8 mouse cellular contexts compared by ENCODE assay signal in genomic region chr12:59039971-59040844, GRCm38 (mm10). TPM values are rescaled to one million over a fixed set of nuclear protein-coding genes. Genes with fewer than 3 reads are reported as not detected.
DNase-seq lines count a peak whose midpoint lies in the region; ATAC-seq and TF ChIP-seq lines count a peak whose summit lies in the region.

No protein-coding gene starts in this region.

- DNase-seq in CH12.LX (ENCODE audit: extremely low read depth) = peak; percentile 99
- peak; percentile 29 for DNase-seq in adrenal gland, adult 8-10 months
- DNase-seq in fibroblast of lung, adult 2 months (ENCODE audit: low read depth) = peak; percentile 46
- peak; percentile 76 for DNase-seq in limb, embryonic 11.5 days (ENCODE audit: low spot score)
- DNase-seq in midbrain, embryonic 11.5 days (ENCODE audit: low spot score, missing footprints) = peak; percentile 98
- no peak for DNase-seq in layer of hippocampus, postnatal 14 days (ENCODE audit: low spot score in 2 of 2)

- peak overlapping the region; percentile 8 for H3K9ac ChIP-seq in CH12.LX (ENCODE audit: insufficient read depth, low read depth)
- no peak overlapping the region for H3K9ac ChIP-seq in limb, embryonic 11.5 days (ENCODE audit: low read length)
- H3K9ac ChIP-seq in midbrain, embryonic 11.5 days (ENCODE audit: low read length) = peak overlapping the region; percentile 42; the same call in 1 of the 2 replicates
- no peak overlapping the region for H3K9ac ChIP-seq in stomach, embryonic 15.5 days

- TF ChIP-seq CTCF in CH12.LX (conservative IDR thresholded peaks at IDR 0.05 in 1 of 2, IDR thresholded peaks at IDR 0.05 in 1 of 2; ENCODE audit: low read depth in 2 of 2, low read length in 2 of 2) = no peak

- no peaks in the 10 kb centered on the region for H3K79me2 ChIP-seq in CH12.LX (replicated peaks; ENCODE audit: control insufficient read depth, extremely low read depth, insufficient read depth, poor library complexity, severe bottlenecking)

- in situ Hi-C loops in CH12.LX (cut with MboI; ENCODE audit: low pct_ligation_motif_present, low pct_unique_long_range_greater_than_20kb, low sequenced_read_pairs) = no loop called here

- TF ChIP-seq POLR2A in CH12.LX (IDR thresholded peaks at IDR 0.05; ENCODE audit: low read depth, low read length) = peak; percentile 98

- H3K4me2 ChIP-seq in CH12.LX (ENCODE audit: insufficient read depth, low read depth, poor library complexity, severe bottlenecking) = peak overlapping the region; percentile 63; the same call in 1 of the 2 replicates
- 0 out of 2 replicates have a peak overlapping the region, but pooled peaks have one; percentile 8 for H3K4me2 ChIP-seq in limb, embryonic 11.5 days (ENCODE audit: low read depth, severe bottlenecking)
- peak overlapping the region; percentile 35 for H3K4me2 ChIP-seq in midbrain, embryonic 11.5 days
- H3K4me2 ChIP-seq in stomach, embryonic 15.5 days = peak overlapping the region; percentile 28

- H3K4me1 ChIP-seq in CH12.LX (ENCODE audit: control insufficient read depth in 1 of 2, insufficient read depth in 2 of 2) = peaks cover 5 to 36% of the 10 kb centered on the region in 2 experiments; a peak in 3 of 4 replicates
- H3K4me1 ChIP-seq in limb, embryonic 11.5 days (ENCODE audit: control insufficient read depth, insufficient read depth, low read length) = no peaks in the 10 kb centered on the region
- H3K4me1 ChIP-seq in midbrain, embryonic 11.5 days (ENCODE audit: control insufficient read depth, insufficient read depth, low read length) = no peaks in the 10 kb centered on the region
- H3K4me1 ChIP-seq in stomach, embryonic 15.5 days = no peaks in the 10 kb centered on the region

- H3K27me3 ChIP-seq in CH12.LX (replicated peaks) = no peaks in the 10 kb centered on the region
- no peaks in the 10 kb centered on the region for H3K27me3 ChIP-seq in limb, embryonic 11.5 days (ENCODE audit: control insufficient read depth, insufficient read depth, low read length)
- H3K27me3 ChIP-seq in midbrain, embryonic 11.5 days (ENCODE audit: control insufficient read depth, insufficient read depth, low read length) = no peaks in the 10 kb centered on the region
- H3K27me3 ChIP-seq in stomach, embryonic 15.5 days (replicated peaks) = no peaks in the 10 kb centered on the region

- TF ChIP-seq RAD21 in CH12.LX (IDR thresholded peaks at IDR 0.05; ENCODE audit: low read depth, low read length) = no peak

- H3K36me3 ChIP-seq in CH12.LX (replicated peaks in 1 of 2; ENCODE audit: control insufficient read depth in 1 of 2, insufficient read depth in 1 of 2, low read length in 1 of 2) = peaks cover 17 to 29% of the 10 kb centered on the region in 2 experiments
- peaks cover 2% of the 10 kb centered on the region; the same call in 1 of the 2 replicates for H3K36me3 ChIP-seq in limb, embryonic 11.5 days (ENCODE audit: control insufficient read depth, insufficient read depth, low read length)
- no peaks in the 10 kb centered on the region for H3K36me3 ChIP-seq in midbrain, embryonic 11.5 days (ENCODE audit: control insufficient read depth, insufficient read depth, low read length)
- H3K36me3 ChIP-seq in stomach, embryonic 15.5 days = peaks cover 19% of the 10 kb centered on the region

- H3K9me3 ChIP-seq in CH12.LX (replicated peaks; ENCODE audit: low read length) = no peaks in the 10 kb centered on the region
- H3K9me3 ChIP-seq in limb, embryonic 11.5 days (ENCODE audit: control insufficient read depth, low read length) = no peaks in the 10 kb centered on the region
- no peaks in the 10 kb centered on the region for H3K9me3 ChIP-seq in midbrain, embryonic 11.5 days (ENCODE audit: control insufficient read depth, low read length)
- H3K9me3 ChIP-seq in stomach, embryonic 15.5 days = no peaks in the 10 kb centered on the region

- dilution Hi-C loops in CH12.LX (cut with MboI; ENCODE audit: extremely low pct_ligation_motif_present, extremely low pct_unique_long_range_greater_than_20kb, low sequenced_read_pairs) = no loop called here

- ATAC-seq in hematopoietic stem cell, adult 5-6 weeks (replicated peaks in 1 of 2; ENCODE audit: insufficient read depth in 1 of 2, low FRiP score in 2 of 2, low TSS enrichment in 1 of 2, low read depth in 1 of 2, poor library complexity in 2 of 2, severe bottlenecking in 2 of 2) = peak; percentile 42 to 66; a peak in 2 of 4 replicates
- ATAC-seq in limb, embryonic 11.5 days (ENCODE audit: insufficient number of reproducible peaks, low FRiP score, low TSS enrichment, low read depth) = peak; percentile 86
- peak; percentile 91 for ATAC-seq in midbrain, embryonic 11.5 days (ENCODE audit: low FRiP score)
- ATAC-seq in stomach, embryonic 15.5 days (ENCODE audit: insufficient read depth, low FRiP score, low read depth) = peak; percentile 86

- H3K4me3 ChIP-seq in CH12.LX (replicated peaks in 1 of 3; ENCODE audit: low read depth in 2 of 3, low read length in 2 of 3, poor library complexity in 1 of 3) = peak overlapping the region in 2 of 3 experiments; percentile 24 to 28
- H3K4me3 ChIP-seq in limb, embryonic 11.5 days (ENCODE audit: low read depth, low read length) = no peak overlapping the region
- H3K4me3 ChIP-seq in midbrain, embryonic 11.5 days (ENCODE audit: low read depth, low read length) = 0 out of 2 replicates have a peak overlapping the region, but pooled peaks have one; percentile 3
- H3K4me3 ChIP-seq in stomach, embryonic 15.5 days (replicated peaks) = no peak overlapping the region

- WGBS in limb, embryonic 11.5 days = 2% methylated on average over 23 of the region's 23 CpGs
- 3% methylated on average over 23 of the region's 23 CpGs for WGBS in midbrain, embryonic 11.5 days
- 10% methylated on average over 23 of the region's 23 CpGs for WGBS in stomach, embryonic 15.5 days

- peak; percentile 44 for TF ChIP-seq EP300 in CH12.LX (IDR thresholded peaks at IDR 0.05; ENCODE audit: low read length)

- H3K27ac ChIP-seq in CH12.LX (ENCODE audit: insufficient read depth, low read depth) = peak overlapping the region; percentile 93
- peak overlapping the region; percentile 87 for H3K27ac ChIP-seq in limb, embryonic 11.5 days (replicated peaks; ENCODE audit: low read depth, low read length)
- peak overlapping the region; percentile 60; the same call in 1 of the 2 replicates for H3K27ac ChIP-seq in midbrain, embryonic 11.5 days (ENCODE audit: low read depth, low read length)
- peak overlapping the region; percentile 80 for H3K27ac ChIP-seq in stomach, embryonic 15.5 days

RNA-seq across cellular contexts. Expression of gene Trappc6b, which starts 21.1 kb away (rescaled TPM):
- total RNA-seq in CH12.LX (2012; rRNA removed) (40.9 and 46.6 TPM in 2 replicates), CH12.LX (2014; rRNA removed) (42.6 and 47.0 TPM in 2 replicates)
- 67.8 and 72.7 TPM in 2 replicates for polyA plus RNA-seq in CH12.LX (2012; ENCODE audit: insufficient read length, low read depth)
- 10 to 100 TPM; 82.3 to 99.7 (median 89.9) TPM for total RNA-seq in adrenal gland, adult 8-10 months (2022)
- total RNA-seq in hematopoietic stem cell, adult 5-6 weeks (2017) = 38.4 and 52.5 TPM in 2 replicates
- 49.8 and 56.9 TPM in 2 replicates for polyA plus RNA-seq in limb, embryonic 11.5 days (2014; fragmentation: Nextera tagmentation; extraction: Ambion mirVana)
- polyA plus RNA-seq in midbrain, embryonic 11.5 days (2014; fragmentation: Nextera tagmentation; extraction: Ambion mirVana) = 72.3 and 79.8 TPM in 2 replicates
- polyA plus RNA-seq in stomach, embryonic 15.5 days (2015; fragmentation: Nextera tagmentation; extraction: Ambion mirVana) = 91.5 and 92.2 TPM in 2 replicates
- 100 to 1,000 TPM; 104 to 119 TPM for total RNA-seq in layer of hippocampus, postnatal 14 days (2021)

RNA-seq across cellular contexts. Expression of gene Pnn, which starts 26.5 kb away (rescaled TPM):
- total RNA-seq in CH12.LX (2012; rRNA removed) (33.6 and 46.0 TPM in 2 replicates), CH12.LX (2014; rRNA removed) (31.9 and 32.5 TPM in 2 replicates)
- polyA plus RNA-seq in CH12.LX (2012; ENCODE audit: insufficient read length, low read depth) = 132 and 171 TPM in 2 replicates
- 10 to 100 TPM; 25.6 to 55.4 (median 43.2) TPM for total RNA-seq in adrenal gland, adult 8-10 months (2022)
- 99.3 and 120 TPM in 2 replicates for total RNA-seq in hematopoietic stem cell, adult 5-6 weeks (2017)
- polyA plus RNA-seq in limb, embryonic 11.5 days (2014; fragmentation: Nextera tagmentation; extraction: Ambion mirVana) = 118 and 132 TPM in 2 replicates
- 97.3 and 119 TPM in 2 replicates for polyA plus RNA-seq in midbrain, embryonic 11.5 days (2014; fragmentation: Nextera tagmentation; extraction: Ambion mirVana)
- polyA plus RNA-seq in stomach, embryonic 15.5 days (2015; fragmentation: Nextera tagmentation; extraction: Ambion mirVana) = 112 and 113 TPM in 2 replicates
- total RNA-seq in layer of hippocampus, postnatal 14 days (2021) = 10 to 100 TPM; 57.6 to 68.9 TPM

RNA-seq across cellular contexts. Expression of gene Gemin2, which starts 27.0 kb away (rescaled TPM):
- total RNA-seq in CH12.LX (2012; rRNA removed) (19.4 and 19.6 TPM in 2 replicates), CH12.LX (2014; rRNA removed) (36.7 and 40.8 TPM in 2 replicates)
- 22.3 and 23.8 TPM in 2 replicates for polyA plus RNA-seq in CH12.LX (2012; ENCODE audit: insufficient read length, low read depth)
- 10 to 100 TPM in 2 of 4 experiments, 1 to 10 TPM in 2; 7.3 to 11.2 (median 9.3) TPM for total RNA-seq in adrenal gland, adult 8-10 months (2022)
- 16.6 and 21.7 TPM in 2 replicates for total RNA-seq in hematopoietic stem cell, adult 5-6 weeks (2017)
- 39.8 and 40.2 TPM in 2 replicates for polyA plus RNA-seq in limb, embryonic 11.5 days (2014; fragmentation: Nextera tagmentation; extraction: Ambion mirVana)
- 25.4 and 25.8 TPM in 2 replicates for polyA plus RNA-seq in midbrain, embryonic 11.5 days (2014; fragmentation: Nextera tagmentation; extraction: Ambion mirVana)
- polyA plus RNA-seq in stomach, embryonic 15.5 days (2015; fragmentation: Nextera tagmentation; extraction: Ambion mirVana) = 24.2 and 27.0 TPM in 2 replicates
- 1 to 10 TPM; 7.0 to 8.2 TPM for total RNA-seq in layer of hippocampus, postnatal 14 days (2021)

RNA-seq across cellular contexts. Expression of gene Sec23a, which starts 28.4 kb away (rescaled TPM):
- 17.6 and 18.0 TPM in 2 replicates for total RNA-seq in CH12.LX (2012; rRNA removed)
- 24.7 and 26.9 TPM in 2 replicates for total RNA-seq in CH12.LX (2014; rRNA removed)
- 10.4 and 12.3 TPM in 2 replicates for polyA plus RNA-seq in CH12.LX (2012; ENCODE audit: insufficient read length, low read depth)
- total RNA-seq in adrenal gland, adult 8-10 months (2022) = 10 to 100 TPM; 43.3 to 52.8 (median 44.8) TPM
- total RNA-seq in hematopoietic stem cell, adult 5-6 weeks (2017) = 20.8 and 21.8 TPM in 2 replicates
- polyA plus RNA-seq in limb, embryonic 11.5 days (2014; fragmentation: Nextera tagmentation; extraction: Ambion mirVana) = 86.9 and 87.1 TPM in 2 replicates
- 90.3 and 97.4 TPM in 2 replicates for polyA plus RNA-seq in midbrain, embryonic 11.5 days (2014; fragmentation: Nextera tagmentation; extraction: Ambion mirVana)
- 63.7 and 68.6 TPM in 2 replicates for polyA plus RNA-seq in stomach, embryonic 15.5 days (2015; fragmentation: Nextera tagmentation; extraction: Ambion mirVana)
- 100 to 1,000 TPM; 108 to 113 TPM for total RNA-seq in layer of hippocampus, postnatal 14 days (2021)

RNA-seq across cellular contexts. Expression of gene Mia2, which starts 55.4 kb away (rescaled TPM):
- 61.2 and 68.1 TPM in 2 replicates for total RNA-seq in CH12.LX (2012; rRNA removed)
- 99.2 and 107 TPM in 2 replicates for total RNA-seq in CH12.LX (2014; rRNA removed)
- 162 and 176 TPM in 2 replicates for polyA plus RNA-seq in CH12.LX (2012; ENCODE audit: insufficient read length, low read depth)
- 100 to 1,000 TPM; 105 to 141 (median 129) TPM for total RNA-seq in adrenal gland, adult 8-10 months (2022)
- 107 and 216 TPM in 2 replicates for total RNA-seq in hematopoietic stem cell, adult 5-6 weeks (2017)
- 65.9 and 73.3 TPM in 2 replicates for polyA plus RNA-seq in limb, embryonic 11.5 days (2014; fragmentation: Nextera tagmentation; extraction: Ambion mirVana)
- polyA plus RNA-seq in midbrain, embryonic 11.5 days (2014; fragmentation: Nextera tagmentation; extraction: Ambion mirVana) = 55.4 and 63.4 TPM in 2 replicates
- 80.9 and 82.1 TPM in 2 replicates for polyA plus RNA-seq in stomach, embryonic 15.5 days (2015; fragmentation: Nextera tagmentation; extraction: Ambion mirVana)
- 10 to 100 TPM; 44.1 to 48.1 TPM for total RNA-seq in layer of hippocampus, postnatal 14 days (2021)

Comparison
In these comparisons a context has a peak if more than half of its experiments do, and no peak if none do; other contexts are left out.
1. DNase-seq: peak in CH12.LX (single experiment), adrenal gland, adult 8-10 months (single experiment), fibroblast of lung, adult 2 months (single experiment), limb, embryonic 11.5 days (single experiment) and midbrain, embryonic 11.5 days (single experiment); none in layer of hippocampus, postnatal 14 days (0 of 2).
2. H3K4me2 ChIP-seq: peak in every context shown above with its lines; median percentile 63 in CH12.LX; 35 in midbrain, embryonic 11.5 days; 28 in stomach, embryonic 15.5 days; 8 in limb, embryonic 11.5 days.
3. H3K4me3 ChIP-seq: peak in CH12.LX (2 of 3) and midbrain, embryonic 11.5 days (single experiment); none in limb, embryonic 11.5 days (single experiment) and stomach, embryonic 15.5 days (single experiment).
4. H3K9ac ChIP-seq: peak in CH12.LX (single experiment) and midbrain, embryonic 11.5 days (single experiment); none in limb, embryonic 11.5 days (single experiment) and stomach, embryonic 15.5 days (single experiment).
5. Peak in every context shown above with its lines, with median percentiles within 50 percentile points of each other: H3K27ac ChIP-seq and ATAC-seq.